Mouse (Mus musculus): ENCODE measurements around the gene Col25a1. TPM values are rescaled to one million over a fixed set of nuclear protein-coding genes. Genes with fewer than 3 reads are reported as not detected.

Col25a1 gene
- polyA plus RNA-seq, 1 experiment from 2014 or later, result 2.3 TPM

DNA sequence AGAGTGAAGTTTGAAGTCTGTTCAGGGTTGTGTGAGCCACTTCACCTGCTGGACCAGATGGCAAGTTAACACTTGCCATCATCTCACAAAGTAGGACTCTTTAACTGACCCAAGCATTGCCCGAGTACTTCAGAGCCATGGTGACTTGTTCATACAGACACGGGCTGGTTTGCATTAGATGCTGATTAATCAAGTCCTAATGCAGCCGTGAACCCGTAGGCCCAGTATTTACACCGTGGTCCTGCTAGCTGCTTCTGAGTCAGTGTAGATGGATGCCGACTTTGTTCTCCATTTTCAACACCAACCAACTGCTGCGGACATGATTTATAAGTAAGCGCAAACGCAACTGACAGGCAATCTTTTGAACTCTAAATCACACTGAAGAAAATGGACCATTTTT is 287.6 kb downstream of the Col25a1 start:
- DNase-seq (ENCODE audit: extremely low spot score, low spot score), result no peak
- WGBS, result 93% methylated on average over 9 of the region's 9 CpGs
- H3K4me3 ChIP-seq, result no peak overlapping the region

DNA sequence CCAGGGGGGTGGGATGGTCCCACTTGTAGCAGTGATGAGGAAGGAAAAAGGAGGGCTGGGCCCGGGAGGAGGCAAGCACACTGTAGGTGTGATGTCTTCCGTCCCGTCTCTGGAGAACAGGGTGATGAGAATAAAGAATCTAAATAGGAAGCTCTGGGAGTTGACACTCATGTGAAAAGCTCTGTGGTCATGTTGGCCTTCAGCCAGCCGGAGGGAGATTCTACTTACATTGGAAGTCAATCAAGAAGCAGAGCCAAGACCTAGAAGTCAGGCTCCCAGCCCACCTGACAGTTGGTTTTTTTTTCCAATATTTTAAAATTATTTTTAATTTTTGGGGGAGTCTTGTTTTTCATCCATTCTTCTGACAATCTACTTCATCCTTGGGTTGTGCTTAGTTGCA is 297.5 kb downstream of the Col25a1 start:
- no peak overlapping the region for H3K4me3 ChIP-seq
- no peaks in the 10 kb centered on the region for H3K9me3 ChIP-seq
- DNase-seq (ENCODE audit: extremely low spot score, low spot score), result no peak
- no peaks in the 10 kb centered on the region for H3K36me3 ChIP-seq (replicated peaks)
- 98% methylated on average over 4 of the region's 4 CpGs for WGBS
- no peak overlapping the region for H3K27ac ChIP-seq
- H3K4me1 ChIP-seq, result no peaks in the 10 kb centered on the region
- no peaks in the 10 kb centered on the region for H3K27me3 ChIP-seq (ENCODE audit: poor library complexity, severe bottlenecking)

More for the DNA sequence above, 287.6 kb downstream of the Col25a1 start:
- no peaks in the 10 kb centered on the region for H3K27me3 ChIP-seq (ENCODE audit: poor library complexity, severe bottlenecking)
- H3K36me3 ChIP-seq (replicated peaks), result no peaks in the 10 kb centered on the region
- H3K27ac ChIP-seq, result no peak overlapping the region
- H3K9me3 ChIP-seq, result no peaks in the 10 kb centered on the region
- H3K4me1 ChIP-seq, result no peaks in the 10 kb centered on the region

DNA sequence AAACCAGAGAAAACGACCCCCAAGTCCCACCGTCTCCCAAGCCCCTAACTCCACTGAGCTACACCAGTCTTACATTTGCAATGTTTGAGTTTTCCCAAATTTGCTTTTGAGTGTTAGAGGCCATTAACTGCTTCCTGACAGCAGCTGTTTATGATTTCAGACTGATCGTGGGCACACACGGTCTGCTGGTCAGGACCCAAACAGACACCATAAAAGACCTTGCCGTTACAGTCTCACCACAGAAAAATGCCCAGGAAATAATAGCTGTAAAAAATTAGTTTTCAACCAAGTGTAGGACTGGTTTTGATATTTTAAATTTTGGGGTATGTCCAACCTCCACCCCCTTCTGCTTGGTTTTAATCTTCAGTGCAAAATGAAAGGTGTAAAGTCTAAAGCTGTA is 298.8 kb downstream of the Col25a1 start:
- DNase-seq (ENCODE audit: extremely low spot score, low spot score), result no peak
- H3K4me1 ChIP-seq, result no peaks in the 10 kb centered on the region
- H3K36me3 ChIP-seq (replicated peaks), result no peaks in the 10 kb centered on the region
- no peak overlapping the region for H3K4me3 ChIP-seq
- H3K9me3 ChIP-seq, result no peaks in the 10 kb centered on the region
- no peak overlapping the region for H3K27ac ChIP-seq
- 88% methylated on average over 5 of the region's 5 CpGs for WGBS
- no peaks in the 10 kb centered on the region for H3K27me3 ChIP-seq (ENCODE audit: poor library complexity, severe bottlenecking)

DNA sequence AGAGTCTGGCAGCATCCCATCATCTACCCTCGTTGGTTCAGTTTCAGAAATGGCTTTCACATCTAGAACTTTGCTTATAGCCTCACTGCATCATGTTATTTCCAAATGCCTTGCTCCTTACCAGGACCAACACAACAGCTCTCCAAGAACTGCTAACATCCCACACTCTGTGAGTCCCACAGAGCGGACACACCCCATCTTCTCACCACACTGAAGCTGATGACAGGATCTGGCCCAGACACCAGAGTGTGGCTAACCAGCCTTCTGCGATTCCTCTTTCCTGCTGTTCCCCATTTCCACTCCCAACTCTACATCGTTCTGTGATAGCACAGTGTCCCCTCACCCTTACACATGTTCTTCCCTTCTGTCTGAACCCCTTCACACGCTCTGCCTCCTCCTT is 301.5 kb downstream of the Col25a1 start:
- DNase-seq (ENCODE audit: extremely low spot score, low spot score), result no peak
- H3K9me3 ChIP-seq, result no peaks in the 10 kb centered on the region
- H3K27ac ChIP-seq, result no peak overlapping the region
- H3K27me3 ChIP-seq (ENCODE audit: poor library complexity, severe bottlenecking), result no peaks in the 10 kb centered on the region
- no peak overlapping the region for H3K4me3 ChIP-seq
- H3K36me3 ChIP-seq (replicated peaks), result no peaks in the 10 kb centered on the region
- no peaks in the 10 kb centered on the region for H3K4me1 ChIP-seq
- WGBS, result 85% methylated on average over 5 of the region's 5 CpGs

DNA sequence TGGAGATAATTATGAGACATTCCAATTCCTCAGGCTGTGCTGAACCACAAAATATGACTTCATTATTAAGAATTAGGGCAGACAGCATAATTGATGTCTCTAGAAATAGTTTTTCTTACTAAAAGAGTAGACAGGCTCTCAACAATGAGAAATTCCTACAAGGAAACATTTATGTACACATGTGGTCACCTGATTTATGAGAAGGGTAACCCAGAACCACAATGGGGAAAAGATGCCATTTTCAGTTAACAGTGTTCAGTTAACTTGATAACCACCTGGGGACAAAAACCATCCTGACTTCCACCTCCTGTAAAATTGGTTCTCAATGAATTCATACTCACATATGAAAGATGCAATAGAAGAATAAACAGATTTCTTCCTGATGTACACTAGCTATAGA is 305.7 kb downstream of the Col25a1 start:
- H3K27me3 ChIP-seq (ENCODE audit: poor library complexity, severe bottlenecking), result no peaks in the 10 kb centered on the region
- H3K36me3 ChIP-seq (replicated peaks), result no peaks in the 10 kb centered on the region
- H3K4me3 ChIP-seq, result no peak overlapping the region
- DNase-seq (ENCODE audit: extremely low spot score, low spot score), result no peak
- H3K9me3 ChIP-seq, result no peaks in the 10 kb centered on the region
- H3K27ac ChIP-seq, result no peak overlapping the region
- no peaks in the 10 kb centered on the region; the same call in 1 of the 2 replicates for H3K4me1 ChIP-seq

DNA sequence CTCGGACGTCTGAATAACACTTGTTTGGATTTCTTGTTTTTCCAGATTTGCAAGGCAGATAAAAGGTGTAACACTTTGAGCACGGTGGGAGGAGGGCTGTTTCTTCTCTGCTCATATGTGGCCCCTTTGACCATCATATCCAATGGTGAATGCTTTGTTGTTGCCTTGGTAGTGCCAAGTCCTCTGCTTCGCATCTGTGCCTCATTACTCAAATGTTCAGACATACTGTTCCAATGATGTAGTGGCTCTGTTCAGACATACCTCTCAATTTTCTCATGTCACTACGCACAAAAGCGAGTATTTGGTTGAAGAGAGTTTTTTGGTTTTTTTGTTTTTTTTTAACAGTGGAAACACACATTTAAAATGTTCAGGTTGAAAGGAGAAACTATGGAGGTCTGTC is 308.5 kb downstream of the Col25a1 start:
- Histone ChIP-seq H3K27ac (no peak overlapping the region), H3K27me3 (ENCODE audit: poor library complexity, severe bottlenecking) (no peaks in the 10 kb centered on the region), H3K36me3 (replicated peaks) (no peaks in the 10 kb centered on the region), H3K4me1 (no peaks in the 10 kb centered on the region; the same call in 1 of the 2 replicates), H3K4me3 (no peak overlapping the region), H3K9me3 (no peaks in the 10 kb centered on the region)
- 85% methylated on average over 6 of the region's 6 CpGs for WGBS
- DNase-seq (ENCODE audit: extremely low spot score, low spot score), result no peak

GRCm38 (mm10) chr3:130440689-130441088 is 309.4 kb downstream of the Col25a1 start:
- DNase-seq (ENCODE audit: extremely low spot score, low spot score), result no peak
- WGBS, result 75% methylated on average over 12 of the region's 12 CpGs

DNA sequence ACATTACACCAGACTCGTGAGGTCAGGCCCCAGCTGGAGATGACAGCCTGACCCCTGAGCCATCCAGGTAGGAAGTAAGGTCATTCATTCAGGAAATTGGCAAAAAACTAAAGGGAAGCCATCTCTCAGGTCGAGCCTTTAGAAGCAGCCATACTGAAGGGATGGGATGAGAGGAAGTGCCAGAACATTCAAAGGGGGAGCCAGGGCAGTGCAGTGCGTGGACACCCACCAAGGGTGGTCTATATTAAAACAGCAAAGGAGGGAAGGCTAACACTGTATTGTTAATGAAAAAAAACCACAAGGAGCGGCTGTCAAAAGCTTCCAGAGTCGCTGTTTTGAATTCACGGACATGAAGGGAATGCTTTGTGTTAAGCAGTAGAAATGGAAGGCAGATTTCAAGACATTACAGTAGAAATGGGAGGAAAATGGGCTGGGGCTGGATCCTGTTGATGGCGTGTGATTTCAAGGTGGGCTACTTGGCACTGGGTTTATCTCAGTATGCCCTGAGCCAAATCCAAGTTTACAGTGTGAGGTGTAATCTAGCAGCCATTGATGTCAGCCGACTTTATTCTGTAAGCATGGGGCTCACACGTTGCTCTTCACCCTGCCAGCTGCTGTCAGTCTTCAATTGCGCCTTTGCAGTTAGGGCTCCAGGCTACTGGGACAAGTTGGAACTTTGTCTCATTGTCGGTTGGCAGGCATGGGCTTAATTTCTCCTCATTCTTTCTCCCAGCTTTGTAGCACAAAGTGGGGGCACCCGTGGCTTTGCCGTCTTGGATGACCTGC is 312.7 kb downstream of the Col25a1 start:
- no peaks in the 10 kb centered on the region for H3K27me3 ChIP-seq (ENCODE audit: poor library complexity, severe bottlenecking)
- no peak overlapping the region for H3K27ac ChIP-seq
- no peak overlapping the region for H3K4me3 ChIP-seq
- H3K9me3 ChIP-seq, result no peaks in the 10 kb centered on the region
- no peak for DNase-seq (ENCODE audit: extremely low spot score, low spot score)
- no peaks in the 10 kb centered on the region for H3K36me3 ChIP-seq (replicated peaks)
- no peaks in the 10 kb centered on the region; the same call in 1 of the 2 replicates for H3K4me1 ChIP-seq
- WGBS, result 76% methylated on average over 13 of the region's 13 CpGs

More at GRCm38 (mm10) chr3:130440689-130441088, 309.4 kb downstream of the Col25a1 start:
- no peaks in the 10 kb centered on the region; the same call in 1 of the 2 replicates for H3K4me1 ChIP-seq
- no peaks in the 10 kb centered on the region for H3K36me3 ChIP-seq (replicated peaks)
- no peaks in the 10 kb centered on the region for H3K27me3 ChIP-seq (ENCODE audit: poor library complexity, severe bottlenecking)
- no peak overlapping the region for H3K27ac ChIP-seq
- H3K9me3 ChIP-seq, result no peaks in the 10 kb centered on the region
- no peak overlapping the region for H3K4me3 ChIP-seq

DNA sequence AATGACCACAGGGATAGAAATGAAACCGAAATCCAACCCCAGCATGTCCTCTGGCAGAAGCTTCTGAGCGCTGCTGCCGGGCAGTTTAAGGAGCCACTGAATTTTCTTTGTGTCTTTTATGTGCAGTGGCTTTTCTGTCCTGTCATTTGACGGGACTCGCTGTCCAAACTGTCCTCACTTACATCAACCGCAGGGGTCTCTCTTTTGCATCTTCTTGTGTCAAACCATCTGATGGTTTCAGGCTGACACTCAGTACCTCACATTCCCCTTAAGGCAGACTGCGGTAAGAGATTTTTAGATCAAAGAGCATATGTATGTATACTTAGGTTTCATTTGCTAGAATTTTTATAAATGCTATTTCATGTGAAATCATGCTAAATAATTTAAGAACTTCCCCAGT is 318.6 kb downstream of the Col25a1 start:
- Histone ChIP-seq H3K36me3 (replicated peaks) (no peaks in the 10 kb centered on the region), H3K27me3 (ENCODE audit: poor library complexity, severe bottlenecking) (no peaks in the 10 kb centered on the region), H3K9me3 (no peaks in the 10 kb centered on the region), H3K4me1 (no peaks in the 10 kb centered on the region), H3K27ac (no peak overlapping the region), H3K4me3 (no peak overlapping the region)
- DNase-seq (ENCODE audit: extremely low spot score, low spot score), result no peak
- 82% methylated on average over 7 of the region's 7 CpGs for WGBS

- Histone ChIP-seq H3K36me3 (replicated peaks) (no peaks in the 10 kb centered on the region), H3K9me3 (peaks cover 9% of the 10 kb centered on the region), H3K27ac (no peak overlapping the region), H3K27me3 (ENCODE audit: poor library complexity, severe bottlenecking) (no peaks in the 10 kb centered on the region), H3K4me1 (no peaks in the 10 kb centered on the region), H3K4me3 (no peak overlapping the region)
- DNase-seq (ENCODE audit: extremely low spot score, low spot score), result no peak
- 90% methylated on average over 5 of the region's 5 CpGs for WGBS
These were observed 334.1 kb downstream of the Col25a1 start for GRCm38 (mm10) chr3:130465371-130465770.

DNA sequence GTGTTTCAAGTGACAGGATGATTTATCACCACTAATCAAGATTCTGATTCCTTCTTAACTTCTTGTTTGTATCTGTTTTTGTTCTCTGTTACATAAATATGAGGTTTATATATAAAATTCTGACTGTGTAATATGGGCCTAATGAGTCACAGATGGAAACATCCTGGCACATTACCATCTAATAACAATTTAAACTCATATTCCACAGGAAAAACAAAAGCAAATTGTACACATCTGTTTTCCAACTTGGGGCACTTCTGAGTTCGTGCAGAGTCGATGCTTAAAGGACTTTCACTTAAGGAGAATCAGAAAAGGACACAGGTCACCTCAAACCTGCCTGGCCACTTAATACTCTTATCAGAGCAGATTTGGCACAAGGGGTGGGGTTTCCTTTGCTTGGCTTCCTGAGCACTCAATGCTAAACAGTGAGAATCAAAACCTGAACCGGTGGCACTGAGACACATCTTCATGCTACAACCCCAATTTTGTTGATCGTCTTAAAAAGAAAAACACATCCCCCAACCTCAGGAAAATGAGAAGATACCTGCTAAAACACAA is 342.0 kb downstream of the Col25a1 start:
- 72% methylated on average over 4 of the region's 4 CpGs for WGBS
- H3K9me3 ChIP-seq, result no peaks in the 10 kb centered on the region
- no peaks in the 10 kb centered on the region for H3K36me3 ChIP-seq (replicated peaks)
- DNase-seq (ENCODE audit: extremely low spot score, low spot score), result no peak
- no peaks in the 10 kb centered on the region for H3K4me1 ChIP-seq
- no peak overlapping the region for H3K27ac ChIP-seq
- no peaks in the 10 kb centered on the region for H3K27me3 ChIP-seq (ENCODE audit: poor library complexity, severe bottlenecking)
- no peak overlapping the region for H3K4me3 ChIP-seq

DNA sequence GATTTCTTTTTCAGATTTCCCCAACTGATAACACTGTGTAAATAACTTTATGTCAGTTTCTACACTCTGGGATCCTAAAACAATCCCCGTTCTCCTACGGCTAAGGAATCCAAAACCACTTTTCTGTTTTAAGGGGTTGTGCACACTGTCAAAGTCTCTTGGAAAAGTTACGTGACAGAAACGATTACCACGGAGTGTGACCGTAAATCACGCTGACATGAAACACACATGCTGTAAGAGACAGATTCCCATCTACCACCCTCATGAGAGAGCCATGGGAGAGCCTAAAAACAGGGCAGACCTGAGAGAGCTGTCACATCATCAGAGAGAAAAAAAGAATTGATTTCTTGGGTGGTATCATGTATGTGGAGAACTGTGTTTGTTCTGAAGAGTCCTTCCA is 342.7 kb downstream of the Col25a1 start:
- Histone ChIP-seq H3K9me3 (no peaks in the 10 kb centered on the region), H3K4me1 (no peaks in the 10 kb centered on the region), H3K4me3 (no peak overlapping the region), H3K27ac (no peak overlapping the region), H3K36me3 (replicated peaks) (no peaks in the 10 kb centered on the region), H3K27me3 (ENCODE audit: poor library complexity, severe bottlenecking) (no peaks in the 10 kb centered on the region)
- DNase-seq (ENCODE audit: extremely low spot score, low spot score), result no peak
- 94% methylated on average over 7 of the region's 7 CpGs for WGBS

GRCm38 (mm10) chr3:130482513-130482912 is 351.2 kb downstream of the Col25a1 start:
- H3K4me3 ChIP-seq, result no peak overlapping the region
- no peaks in the 10 kb centered on the region for H3K36me3 ChIP-seq (replicated peaks)
- H3K27ac ChIP-seq, result no peak overlapping the region
- no peaks in the 10 kb centered on the region for H3K27me3 ChIP-seq (ENCODE audit: poor library complexity, severe bottlenecking)
- no peaks in the 10 kb centered on the region for H3K9me3 ChIP-seq
- no peak for DNase-seq (ENCODE audit: extremely low spot score, low spot score)
- no peaks in the 10 kb centered on the region for H3K4me1 ChIP-seq
- 92% methylated on average over 8 of the region's 8 CpGs for WGBS
